Mouse (Mus musculus): Measurements from ENCODE around the gene Ren1.

DNA sequence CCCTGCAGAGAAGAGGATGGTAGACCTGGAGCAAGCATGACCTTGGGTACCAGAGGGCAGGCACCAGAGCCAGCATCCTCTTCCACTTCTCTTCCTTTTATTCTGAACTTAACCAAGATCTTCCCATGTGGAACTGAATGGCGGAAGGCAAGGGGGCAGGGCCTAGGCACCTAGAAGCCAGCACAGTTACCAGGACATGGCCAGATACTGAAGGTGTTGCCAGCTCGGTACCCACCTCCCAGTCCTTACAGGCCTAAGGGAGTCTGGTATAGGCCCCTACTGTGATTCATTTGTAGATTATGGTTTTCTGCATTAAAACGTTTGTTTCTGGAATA, 29.6 kb downstream of the Ren1 start:
- TF ChIP-seq CTCF (IDR thresholded peaks at IDR 0.05; ENCODE audit: extremely low read depth, insufficient read length, insufficient replicate concordance, low read depth, low read length): no peak
- no peak for TF ChIP-seq POLR2A (IDR thresholded peaks at IDR 0.05; ENCODE audit: low read depth, low read length)
